Mouse (Mus musculus): ENCODE data around the gene Map3k21.

Gene Map3k21

GRCm38 (mm10) chr8:125910365-125911228, at the start of gene Map3k21:
TSS of gene Map3k21 (plus strand) at chr8:125910450.
- DNase-seq: no peak

DNA sequence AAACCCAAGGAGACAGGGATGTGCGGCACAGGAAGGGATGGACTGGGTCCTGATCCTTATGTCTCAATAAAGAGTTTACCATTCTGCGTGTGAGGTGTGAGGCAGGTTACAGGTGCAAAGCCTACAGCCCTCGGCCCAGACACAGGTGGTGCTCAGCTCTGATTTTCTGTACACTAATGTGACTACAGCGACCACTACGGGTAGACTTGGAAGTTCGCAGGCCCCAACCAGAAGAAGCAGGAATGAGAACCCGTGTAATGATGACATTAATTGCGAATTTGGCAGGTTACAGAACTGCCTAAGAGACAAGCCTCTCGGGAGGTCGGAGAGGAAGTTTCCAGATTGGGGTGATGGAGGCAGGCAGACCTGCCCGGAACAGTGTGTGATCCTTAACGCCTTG, 44.1 kb upstream of the Map3k21 start:
- no peak for DNase-seq

DNA sequence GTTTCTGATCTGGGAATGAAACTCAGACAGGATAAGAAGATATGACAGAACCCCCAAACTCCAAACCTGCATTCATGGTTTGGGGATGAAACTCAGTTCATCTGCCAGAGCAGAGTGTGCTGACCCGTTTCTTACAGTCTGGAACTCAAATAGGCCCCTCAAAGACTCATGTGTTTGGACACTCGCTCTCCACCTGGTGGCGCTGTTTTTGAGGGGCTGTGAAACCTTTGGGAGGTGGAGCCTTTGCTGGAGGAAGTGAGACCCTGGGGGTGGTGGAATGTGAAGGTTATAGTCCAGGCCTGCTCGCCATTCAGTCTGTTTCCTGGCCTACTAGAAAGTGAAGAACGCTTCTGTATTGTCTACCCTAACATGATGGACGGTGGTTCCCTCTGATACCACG, 41.7 kb upstream of the Map3k21 start:
- no peak for DNase-seq

DNA sequence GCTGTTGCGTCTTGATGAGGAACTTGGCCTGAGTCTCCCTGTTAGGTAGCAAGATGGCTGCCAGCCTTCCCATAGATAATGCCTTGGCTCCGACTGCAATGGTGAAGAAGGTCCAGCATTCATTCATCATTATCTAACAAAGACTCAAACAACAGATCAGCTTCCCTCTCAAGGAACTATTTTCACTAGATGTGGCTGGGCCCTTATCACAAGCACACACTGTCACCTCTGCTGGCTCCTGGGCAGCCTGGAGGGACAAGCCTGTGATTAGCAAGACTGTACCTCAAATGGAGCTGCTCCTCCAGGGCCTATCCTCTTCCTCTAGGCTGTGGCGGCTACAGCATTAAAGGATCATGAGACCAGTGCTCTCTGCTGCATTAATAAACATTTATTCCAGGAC, 40.5 kb upstream of the Map3k21 start:
- DNase-seq: no peak

- no peak for DNase-seq
These were observed 40.0 kb upstream of the Map3k21 start for GRCm38 (mm10) chr8:125870179-125870702.

DNA sequence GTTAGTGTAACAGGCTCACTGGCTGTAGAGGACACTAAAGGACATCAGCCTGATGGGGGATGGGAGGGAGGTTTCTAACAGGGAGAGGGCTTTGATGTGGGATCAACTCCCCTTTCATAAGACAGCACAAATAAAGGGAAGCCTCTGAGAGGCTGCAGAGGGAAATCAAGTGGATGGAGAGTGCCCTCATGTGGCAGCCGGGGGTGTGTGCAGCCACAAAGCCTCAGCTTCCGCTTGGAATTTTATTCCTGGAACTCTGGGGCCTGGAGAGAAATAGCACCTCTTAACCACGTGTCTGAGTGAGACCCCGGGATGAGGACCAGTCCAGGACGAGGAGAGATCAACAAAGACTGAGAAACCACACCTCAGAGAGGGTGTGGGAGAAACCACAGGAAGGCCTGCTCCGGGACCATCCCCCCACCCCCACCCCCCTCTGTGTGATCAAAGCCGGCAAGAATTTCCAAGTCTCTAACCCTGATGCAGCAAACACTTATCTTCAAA, 39.4 kb upstream of the Map3k21 start:
- DNase-seq: peak; percentile 26 to 72

DNA sequence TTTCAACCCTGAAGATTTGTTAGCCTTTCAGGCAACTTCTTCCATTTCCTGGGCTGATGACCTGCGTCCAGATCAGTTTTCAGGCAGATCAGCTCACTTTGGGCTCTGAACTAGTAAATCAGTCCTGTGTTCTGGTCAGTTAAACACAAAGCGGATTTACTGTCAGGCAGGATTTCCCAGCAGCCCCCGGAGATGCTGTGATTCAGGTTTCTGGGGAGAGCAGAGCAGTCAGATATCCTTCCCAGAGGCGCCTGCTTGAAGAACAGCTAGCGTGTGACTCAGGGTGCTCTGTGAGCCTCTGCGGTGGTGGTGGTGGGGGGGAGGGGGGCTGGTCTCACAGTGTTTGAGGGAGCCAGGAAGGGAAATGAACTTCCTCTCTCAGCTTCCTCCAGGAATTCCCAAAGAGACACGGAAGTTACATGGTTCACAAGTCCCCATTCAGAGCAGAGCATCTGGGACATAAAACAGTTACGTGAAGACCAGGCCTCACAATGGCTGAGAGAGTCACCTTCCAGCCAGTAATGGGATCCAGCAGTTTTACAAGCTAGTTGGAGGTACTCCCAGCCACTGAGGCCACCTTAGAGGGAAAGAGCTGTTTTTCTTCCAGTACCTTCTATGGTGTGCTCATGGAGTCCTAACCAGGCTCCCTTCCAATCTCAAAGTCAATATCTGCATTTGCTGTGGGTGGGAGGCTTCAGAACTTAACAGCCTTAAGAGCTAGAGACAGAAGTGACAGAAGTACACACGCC, 37.6 kb upstream of the Map3k21 start:
- no peak for DNase-seq

- DNase-seq: peak in 1 of 2 experiments; percentile 11
These were observed 37.1 kb upstream of the Map3k21 start for GRCm38 (mm10) chr8:125873250-125873534.

DNA sequence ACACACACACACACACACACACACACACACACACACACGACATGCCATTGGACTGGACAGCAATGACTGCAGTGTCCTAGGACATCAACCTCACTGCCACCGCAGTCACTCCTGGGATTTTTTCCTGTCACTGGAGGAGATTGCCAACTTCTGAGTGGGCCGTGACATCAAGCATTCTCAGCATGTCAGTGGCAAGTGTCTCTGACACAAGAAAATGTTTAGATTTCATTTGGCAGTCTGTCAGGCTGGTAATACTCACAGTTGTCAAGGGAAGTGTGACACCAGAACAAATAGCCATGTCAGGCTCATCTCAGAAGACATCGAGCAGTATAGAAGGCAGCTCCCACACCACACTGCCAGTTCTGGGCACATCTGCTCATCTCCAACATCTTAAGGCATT, 29.8 kb upstream of the Map3k21 start:
- DNase-seq: no peak

DNA sequence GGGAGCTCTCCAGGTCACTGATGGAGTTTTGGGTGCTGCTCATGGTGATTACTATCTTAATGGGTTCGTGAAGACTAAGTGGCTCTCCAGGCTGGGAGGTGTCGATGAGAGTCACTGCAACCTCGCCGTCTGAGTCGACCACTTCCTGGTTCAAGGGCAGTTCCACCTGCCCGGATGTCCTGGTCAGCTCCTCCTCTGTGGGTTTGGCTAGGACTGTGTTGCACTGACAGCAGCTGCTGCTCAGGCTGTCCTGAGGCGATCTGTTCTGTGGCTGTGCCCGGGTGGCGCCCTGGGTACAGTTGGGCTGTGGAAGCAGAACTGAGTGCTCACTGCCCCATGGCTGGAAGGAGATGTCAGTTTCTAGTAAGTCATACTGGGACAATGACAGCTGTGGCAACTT, 22.7 kb upstream of the Map3k21 start:
- DNase-seq: peak; percentile 22 to 34

GRCm38 (mm10) chr8:125889920-125890319, 20.3 kb upstream of the Map3k21 start:
- no peak for DNase-seq

- no peak for DNase-seq
These were observed 12.9 kb upstream of the Map3k21 start for GRCm38 (mm10) chr8:125897388-125897787.

DNA sequence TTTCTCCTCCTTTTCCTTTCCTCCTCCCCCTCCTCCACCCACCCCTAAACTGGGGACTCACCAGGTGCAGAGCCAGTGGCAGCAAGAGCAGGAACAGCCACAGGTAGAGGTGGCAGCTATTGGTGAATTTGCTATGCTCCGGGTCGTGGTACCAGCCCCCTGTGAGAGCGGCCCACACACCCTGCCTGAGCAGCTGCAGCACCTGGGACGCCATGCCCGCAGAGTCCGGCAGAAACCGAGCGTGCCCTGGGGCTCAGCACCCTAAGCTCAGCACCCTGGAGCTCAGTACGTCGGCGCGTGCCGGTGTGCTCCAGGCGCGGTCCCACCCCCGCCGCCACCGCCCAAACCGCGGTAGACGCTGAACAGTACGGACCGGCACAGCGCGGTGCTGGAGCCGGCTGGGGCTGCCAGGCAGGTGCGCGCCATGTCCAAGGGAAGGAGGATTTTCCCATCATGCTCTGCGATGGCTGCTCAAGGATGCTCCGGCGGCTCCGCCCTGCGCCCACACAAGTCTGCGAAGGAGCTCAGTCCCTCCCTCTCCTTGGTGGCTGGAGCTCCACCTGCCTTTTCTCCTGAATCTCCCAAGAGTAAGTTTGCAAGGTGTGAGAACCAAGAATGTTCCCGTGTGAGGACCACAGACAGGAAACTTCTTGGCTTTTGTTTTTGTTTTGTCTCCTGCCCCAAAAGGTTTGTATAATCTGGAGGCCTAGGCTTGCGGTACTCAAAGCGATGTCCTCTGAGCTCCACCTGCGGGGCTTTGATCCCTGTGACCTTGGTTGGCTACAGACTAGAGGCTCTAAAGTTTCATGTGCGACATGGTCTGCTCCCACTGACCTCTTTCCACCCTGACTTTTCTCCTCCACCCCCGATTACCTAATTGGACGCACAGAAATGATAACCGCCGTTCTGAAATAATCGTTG, 12.1 kb upstream of the Map3k21 start, which contains the start of gene Pcnx2:
Pcnx2 (minus strand) TSS at position 450 of the 921 bp plus-strand sequence.
- no peak for DNase-seq

- DNase-seq: peak in 1 of 2 experiments; percentile 57
These were observed 11.4 kb upstream of the Map3k21 start for GRCm38 (mm10) chr8:125898899-125899298.

DNA sequence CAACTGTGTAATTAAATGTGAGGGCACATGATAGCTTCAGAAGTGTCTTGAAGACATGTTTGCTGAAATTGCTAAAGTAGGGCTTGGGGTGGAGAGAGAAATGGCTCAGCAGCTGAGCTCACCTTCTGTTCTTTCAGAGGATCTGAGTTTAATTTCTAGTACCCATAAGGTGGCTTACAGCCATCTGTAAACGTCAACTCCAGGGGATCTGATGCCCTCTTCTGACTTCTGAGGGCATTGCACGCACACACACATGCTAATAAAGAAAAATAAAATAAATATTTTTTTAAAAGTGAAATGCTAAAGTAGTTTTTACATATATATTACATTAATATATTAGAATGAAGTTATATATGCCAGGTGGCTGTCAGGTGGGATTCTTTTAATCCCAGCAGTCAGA, 9.1 kb upstream of the Map3k21 start:
- DNase-seq: no peak

DNA sequence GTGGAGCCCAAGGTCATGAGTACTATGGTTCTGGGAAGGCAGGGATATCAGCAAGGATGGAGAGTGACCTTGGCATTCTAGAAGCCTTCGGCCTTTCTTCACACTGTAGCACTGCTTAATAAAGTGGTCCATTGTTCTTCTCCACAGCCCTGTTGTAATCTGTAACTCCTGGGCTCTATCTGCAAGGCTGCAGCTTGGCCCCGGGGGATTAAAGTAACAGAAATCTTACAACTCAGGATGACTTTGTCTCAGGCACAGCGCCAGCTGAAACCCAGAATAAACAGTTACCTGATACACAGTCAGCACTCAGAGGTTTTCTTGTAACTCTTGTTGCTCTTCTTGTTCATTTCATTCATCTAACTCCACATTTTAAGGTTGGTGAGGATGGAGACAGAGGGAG, 7.7 kb upstream of the Map3k21 start:
- DNase-seq: no peak

- DNase-seq: no peak
These were observed 4.9 kb upstream of the Map3k21 start for GRCm38 (mm10) chr8:125905341-125905740.

- DNase-seq: no peak
These were observed 2.9 kb upstream of the Map3k21 start for GRCm38 (mm10) chr8:125907311-125907710.

DNA sequence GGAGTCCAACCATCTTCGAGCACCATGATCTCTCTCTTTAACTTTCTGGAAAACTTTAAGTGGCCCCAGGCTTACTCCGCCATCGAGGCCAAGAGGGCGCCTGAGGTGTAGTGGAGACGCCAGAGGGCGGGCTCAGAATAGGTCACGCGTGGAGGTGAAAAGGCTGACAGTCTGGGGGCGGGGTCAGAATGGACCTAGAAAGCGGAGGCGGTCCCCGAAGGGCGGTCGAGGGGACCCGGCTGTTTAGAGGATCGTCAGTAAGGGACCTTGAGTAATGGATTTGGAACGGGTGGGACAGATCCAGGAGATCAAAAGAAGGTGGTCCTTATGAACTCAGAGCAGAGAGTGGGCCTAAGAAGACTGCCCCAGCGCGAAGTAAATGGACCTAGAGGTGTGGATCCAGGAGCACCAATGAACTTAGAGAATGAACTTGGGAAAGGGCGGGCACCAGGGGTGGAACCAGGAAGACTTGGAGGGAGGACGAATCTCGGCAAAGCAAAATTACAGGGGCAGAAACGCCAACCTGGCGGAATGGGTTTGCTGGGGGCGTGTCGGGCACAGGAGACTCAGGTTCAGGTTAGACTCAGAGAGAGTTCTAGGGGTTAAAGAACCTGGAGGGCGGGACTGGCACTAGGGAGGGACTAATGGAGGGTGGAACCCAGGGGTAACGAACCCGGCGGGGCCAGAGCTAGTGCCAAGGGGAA, 437 bp upstream of the Map3k21 start:
- peak; percentile 94 to 98 for DNase-seq

DNA sequence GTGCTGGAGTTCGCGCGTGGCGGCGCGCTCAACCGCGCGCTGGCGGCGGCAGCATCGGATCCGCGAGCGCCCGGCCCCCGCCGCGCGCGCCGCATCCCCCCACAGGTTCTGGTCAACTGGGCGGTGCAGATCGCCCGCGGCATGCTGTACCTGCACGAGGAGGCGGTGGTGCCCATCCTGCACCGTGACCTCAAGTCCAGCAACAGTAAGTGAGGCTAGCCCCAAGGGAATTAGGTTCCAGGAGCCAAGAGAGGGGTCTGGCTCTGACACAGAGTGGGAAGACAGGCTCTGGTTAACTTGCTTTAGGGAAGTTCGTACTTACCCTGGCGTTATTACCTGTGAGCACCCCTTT, 955 bp downstream of the Map3k21 start:
- DNase-seq: peak in 1 of 2 experiments; percentile 32

DNA sequence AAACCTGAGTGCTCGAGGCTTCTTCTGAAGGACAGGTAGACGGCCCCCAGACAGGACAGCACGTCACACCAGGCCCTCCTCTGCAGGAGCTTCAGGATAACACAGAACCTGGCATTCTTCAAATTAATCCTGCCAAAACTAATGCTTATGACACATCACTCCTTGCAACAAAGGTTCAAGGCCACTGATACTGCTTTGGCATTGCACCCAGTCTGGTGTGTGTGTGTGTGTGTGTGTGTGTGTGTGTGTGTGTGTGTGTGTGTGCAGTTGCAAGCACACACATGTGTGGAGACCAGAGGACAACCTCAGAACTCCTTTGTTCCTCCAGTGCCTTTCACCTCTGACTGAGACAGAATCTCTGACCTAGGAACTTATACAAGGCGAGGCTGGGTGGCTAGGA, 3.0 kb downstream of the Map3k21 start:
- DNase-seq: no peak

GRCm38 (mm10) chr8:125914386-125914785, 4.1 kb downstream of the Map3k21 start:
- no peak for DNase-seq
